26 mouse cellular contexts compared by ENCODE assay signal in the genomic region with DNA sequence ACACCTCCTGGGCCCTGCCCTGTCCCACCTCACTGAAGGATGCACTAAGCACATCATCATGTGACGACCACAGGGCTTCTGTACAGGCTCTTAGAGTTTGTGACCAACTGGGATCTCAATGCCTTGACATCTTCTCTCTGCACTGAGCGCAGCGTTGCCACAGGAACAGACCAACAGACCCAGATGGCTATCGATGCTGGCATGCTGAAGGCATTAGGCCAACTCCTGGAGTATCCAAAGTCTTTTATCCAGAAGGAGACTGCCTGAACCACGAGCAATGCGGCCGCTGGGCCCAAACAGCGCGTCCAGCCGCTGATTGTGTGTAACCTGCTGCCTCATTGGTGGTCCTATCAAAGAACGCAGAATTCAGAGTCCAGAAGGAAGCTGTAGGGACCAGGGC. TPM values are rescaled to one million over a fixed set of nuclear protein-coding genes. Genes with fewer than 3 reads are reported as not detected.
DNase-seq lines count a peak whose midpoint lies in the region; ATAC-seq and TF ChIP-seq lines count a peak whose summit lies in the region.
"Had no signal": no experiment of that assay in that cellular context is flagged by ENCODE, and none has a peak within 500 bp of the region (broad histone marks: within the 10 kb centered on the region; RNA-seq: fewer than 3 reads in every experiment).

No protein-coding gene starts in this region.

- DNase-seq in cerebellum, postnatal 25 days, result peak; percentile 21 to 25
- DNase-seq in cerebellum, adult 9-11 months, result no peak
- DNase-seq in left cerebral cortex, postnatal 4 days, result peak; percentile 42
- no peak for DNase-seq in left cerebral cortex, adult 18-20 months (ENCODE audit: low spot score in 2 of 2)
- DNase-seq in ES-E14 (ENCODE audit: low read depth, low spot score), result no peak
- DNase-seq in kidney, adult 2 months, result no peak
- DNase-seq: adrenal gland, adult 8-10 months; adrenal gland, postnatal 25 days; cerebellum, adult 2 months; forebrain, postnatal 0 days; gastrocnemius, adult 2 months; gastrocnemius, postnatal 14 days; heart, adult 18-20 months; heart, postnatal 14 days; heart, postnatal 4 days; kidney, adult 11 months had no signal

- H3K4me3 ChIP-seq in E14TG2a.4 (replicated peaks; ENCODE audit: low read length) (peak overlapping the region; percentile 60), ES-E14 (ENCODE audit: insufficient read depth in 1 of 2, low read depth in 1 of 2, low read length in 2 of 2, poor library complexity in 1 of 2, severe bottlenecking in 1 of 2) (peak overlapping the region; percentile 37 to 52; a peak in 3 of 4 replicates)
- no peak overlapping the region for H3K4me3 ChIP-seq in kidney, adult 2 months (ENCODE audit: insufficient read depth, low read depth, low read length)
- H3K4me3 ChIP-seq: forebrain, embryonic 10.5 days; forebrain, embryonic 13.5 days; gastrocnemius, adult 2 months; heart, embryonic 13.5 days; hindbrain, embryonic 12.5 days; hindbrain, embryonic 15.5 days; intestine, embryonic 15.5 days had no signal

- ATAC-seq in activated CD4-positive, CD25-positive, alpha-beta regulatory T cell, adult 4 months, result no peak
- ATAC-seq: CD4-positive, CD25-positive, alpha-beta regulatory T cell, adult 4 months; forebrain, embryonic 13.5 days; forebrain, postnatal 0 days; intestine, embryonic 15.5 days had no signal

- H3K9ac ChIP-seq in ES-E14 (ENCODE audit: insufficient read depth, low read depth, low read length, poor library complexity, severe bottlenecking), result peak overlapping the region; percentile 47; the same call in 1 of the 2 replicates
- H3K9ac ChIP-seq: forebrain, embryonic 13.5 days; forebrain, postnatal 0 days; heart, embryonic 13.5 days; hindbrain, embryonic 12.5 days; hindbrain, embryonic 15.5 days; intestine, embryonic 15.5 days had no signal

- intact Hi-C loops in left cerebral cortex, postnatal 4 days (cut with DNase I), result no loop called here

- no peak for TF ChIP-seq POLR2A in kidney, adult 2 months (IDR thresholded peaks at IDR 0.05; ENCODE audit: low read depth, low read length)

- H3K27ac ChIP-seq in ES-E14 (ENCODE audit: insufficient read depth, low read depth, low read length, poor library complexity, severe bottlenecking), result no peak overlapping the region
- no peak overlapping the region for H3K27ac ChIP-seq in kidney, adult 2 months (ENCODE audit: insufficient read depth, low read depth, low read length)
- H3K27ac ChIP-seq: forebrain, embryonic 10.5 days; forebrain, embryonic 13.5 days; gastrocnemius, adult 2 months; heart, embryonic 13.5 days; hindbrain, embryonic 12.5 days; hindbrain, embryonic 15.5 days; intestine, embryonic 15.5 days had no signal

- H3K4me1 ChIP-seq in E14TG2a.4 (replicated peaks; ENCODE audit: low read depth, low read length), result peaks cover 10% of the 10 kb centered on the region
- H3K4me1 ChIP-seq in ES-E14 (ENCODE audit: control insufficient read depth in 2 of 2, insufficient read depth in 2 of 2, low read length in 2 of 2, poor library complexity in 1 of 2), result 0 out of 4 replicates have a peak, but pooled peaks cover 0 to 2% of the 10 kb centered on the region in 2 experiments
- H3K4me1 ChIP-seq in kidney, adult 2 months (ENCODE audit: control insufficient read depth, insufficient read depth, low read length), result no peaks in the 10 kb centered on the region
- H3K4me1 ChIP-seq: forebrain, embryonic 10.5 days; forebrain, embryonic 13.5 days; heart, embryonic 13.5 days; hindbrain, embryonic 12.5 days; hindbrain, embryonic 15.5 days; intestine, embryonic 15.5 days had no signal

- WGBS in kidney, adult 2 months, result 94% methylated on average over 11 of the region's 11 CpGs

- TF ChIP-seq CTCF in E14TG2a.4 (conservative IDR thresholded peaks at IDR 0.05; ENCODE audit: low read length), result no peak
- no peak for TF ChIP-seq CTCF in kidney, adult 2 months (conservative IDR thresholded peaks at IDR 0.05; ENCODE audit: insufficient read depth, insufficient read length, low read depth, low read length)

- H3K36me3 ChIP-seq in E14TG2a.4 (ENCODE audit: insufficient read depth, low read length) (no peaks in the 10 kb centered on the region), ES-E14 (ENCODE audit: control insufficient read depth, insufficient read depth, low read length, poor library complexity, severe bottlenecking) (no peaks in the 10 kb centered on the region)
- no peaks in the 10 kb centered on the region for H3K36me3 ChIP-seq in kidney, adult 2 months (ENCODE audit: control insufficient read depth, insufficient read depth, low read length)
- H3K36me3 ChIP-seq: forebrain, embryonic 10.5 days; G1E; heart, embryonic 13.5 days; hindbrain, embryonic 12.5 days; hindbrain, embryonic 15.5 days; intestine, embryonic 15.5 days had no signal

- no peaks in the 10 kb centered on the region for H3K9me3 ChIP-seq in E14TG2a.4 (ENCODE audit: low read length)
- no peaks in the 10 kb centered on the region for H3K9me3 ChIP-seq in ES-E14 (ENCODE audit: control insufficient read depth, insufficient read depth, low read depth, low read length)
- H3K9me3 ChIP-seq: forebrain, embryonic 10.5 days; forebrain, embryonic 13.5 days; G1E; heart, embryonic 13.5 days; hindbrain, embryonic 12.5 days; hindbrain, embryonic 15.5 days; intestine, embryonic 15.5 days had no signal

- no peaks in the 10 kb centered on the region for H3K27me3 ChIP-seq in E14TG2a.4 (ENCODE audit: insufficient read depth, low read length)
- H3K27me3 ChIP-seq in kidney, adult 2 months (replicated peaks; ENCODE audit: control insufficient read depth, insufficient read depth, low read length), result no peaks in the 10 kb centered on the region
- H3K27me3 ChIP-seq: forebrain, embryonic 13.5 days; heart, embryonic 13.5 days; hindbrain, embryonic 12.5 days; hindbrain, embryonic 15.5 days; intestine, embryonic 15.5 days had no signal

- in situ Hi-C loops in ES-E14 (cut with MboI; ENCODE audit: low sequenced_read_pairs in 2 of 2, unreplicated experiment in 2 of 2), result no loop called here

TF ChIP-seq in ES-E14, 5 proteins besides CTCF, POLR2A, EP300 and RAD21:
- TF ChIP-seq ZC3H11A (IDR thresholded peaks at IDR 0.05; ENCODE audit: borderline replicate concordance, low read depth, low read length), result no peak
- no peak for TF ChIP-seq CHD2 (IDR thresholded peaks at IDR 0.05; ENCODE audit: low read depth, low read length)
- TF ChIP-seq HCFC1 (IDR thresholded peaks at IDR 0.05; ENCODE audit: borderline replicate concordance, insufficient read depth, low read length), result no peak
- no peak for TF ChIP-seq ZNF384 (IDR thresholded peaks at IDR 0.05; ENCODE audit: low read depth, low read length)
- TF ChIP-seq MAFK (IDR thresholded peaks at IDR 0.05; ENCODE audit: insufficient read depth, low read depth, low read length), result no peak

RNA-seq across cellular contexts. Expression of gene Zfp592, which starts 12.9 kb away (rescaled TPM):
- 10 to 100 TPM; 25.7 to 26.8 TPM for total RNA-seq in left cerebral cortex, postnatal 4 days (2021)
- 10 to 100 TPM; 19.3 to 20.0 TPM for total RNA-seq in left cerebral cortex, adult 18-20 months (2021)
- total RNA-seq in ES-E14 (2012; rRNA removed), result 6.3 and 8.2 TPM in 2 replicates
- polyA plus RNA-seq in kidney, adult 2 months (2012; rRNA removed), result 16.9 and 17.4 TPM in 2 replicates
- polyA plus RNA-seq in activated CD4-positive, CD25-positive, alpha-beta regulatory T cell, adult 4 months (2017; shearing (Covaris generic)), result 10 to 100 TPM; 14.5 to 16.7 TPM

RNA-seq across cellular contexts. Expression of gene Sec11a, which starts 33.0 kb away (rescaled TPM):
- total RNA-seq in left cerebral cortex, postnatal 4 days (2021), result 10 to 100 TPM; 67.7 to 78.6 TPM
- total RNA-seq in left cerebral cortex, adult 18-20 months (2021), result 10 to 100 TPM; 46.4 to 51.0 TPM
- 171 and 218 TPM in 2 replicates for total RNA-seq in ES-E14 (2012; rRNA removed)
- 64.0 and 93.1 TPM in 2 replicates for polyA plus RNA-seq in kidney, adult 2 months (2012; rRNA removed)
- polyA plus RNA-seq in activated CD4-positive, CD25-positive, alpha-beta regulatory T cell, adult 4 months (2017; shearing (Covaris generic)), result 100 to 1,000 TPM; 243 to 262 TPM

Comparison
In these comparisons a context has a peak if more than half of its experiments do, and no peak if none do; other contexts are left out.
1. DNase-seq: peak in cerebellum, postnatal 25 days (2 of 2) and left cerebral cortex, postnatal 4 days (single experiment); none in cerebellum, adult 9-11 months (single experiment), left cerebral cortex, adult 18-20 months (0 of 2), ES-E14 (single experiment) and kidney, adult 2 months (single experiment).